Mouse (Mus musculus) subcutaneous adipose tissue, adult 2 months (tissue): ENCODE data around the gene Fam126b. TPM values are rescaled to one million over a fixed set of nuclear protein-coding genes. Genes with fewer than 3 reads are reported as not detected.

Source experiments
- polyA plus RNA-seq: library from polyadenylated mRNA; depleted of rRNA; stranded (reverse); fragments of >200 nt; gene quantifications from 2 replicates; pipeline ENCODE4 v1.2.3, GENCODE M21; 2012; ENCODE audit warnings: low replicate concordance; rRNA removed

The Fam126b gene
- 5.7 and 9.1 TPM in 2 replicates for polyA plus RNA-seq

GRCm38 (mm10) chr1:58586171-58586997 is at the start of gene Fam126b, which contains the start of gene Ndufb3:
Fam126b (minus strand) TSS chr1:58586323.
Ndufb3 (plus strand) TSS chr1:58586384.

GRCm38 (mm10) chr1:58504577-58505254 is 81.4 kb downstream of the Fam126b start, which contains the start of gene Orc2:
Orc2 (minus strand) TSS chr1:58505109.

Other genes with a start within 250 kb of the Fam126b start
- gene Bzw1, start 193.4 kb downstream of the Fam126b start, polyA plus RNA-seq: 34.3 and 43.2 TPM in 2 replicates
- gene Clk1, start 162.3 kb downstream of the Fam126b start, polyA plus RNA-seq: 77.8 and 84.2 TPM in 2 replicates
- 22.8 and 31.4 TPM in 2 replicates for gene Nif3l1, start 141.2 kb downstream of the Fam126b start, polyA plus RNA-seq
- 21.9 and 22.9 TPM in 2 replicates for gene Ppil3, start 140.8 kb downstream of the Fam126b start, polyA plus RNA-seq
- gene Orc2, start 81.2 kb downstream of the Fam126b start, polyA plus RNA-seq: 12.2 and 14.9 TPM in 2 replicates
- gene Ndufb3, start 61 bp upstream of the Fam126b start, polyA plus RNA-seq: 93.7 and 198 TPM in 2 replicates
- 1.9 and 6.3 TPM in 2 replicates for gene Als2cr12, start 109.7 kb upstream of the Fam126b start, polyA plus RNA-seq
- gene Cflar, start 125.2 kb upstream of the Fam126b start, polyA plus RNA-seq: 54.1 and 67.3 TPM in 2 replicates
- 8.5 and 10.5 TPM in 2 replicates for gene Casp8, start 209.1 kb upstream of the Fam126b start, polyA plus RNA-seq